Mouse (Mus musculus): ENCODE data around the gene Cfap221.

The Cfap221 gene

GRCm38 (mm10) chr1:120007851-120008588 is 11.0 kb upstream of the Cfap221 start:
- DNase-seq (ENCODE audit: low spot score in 2 of 2): no peak

- DNase-seq (ENCODE audit: low spot score in 2 of 2): peak in 1 of 2 experiments; percentile 10
Measured at GRCm38 (mm10) chr1:120006844-120007790, 10.1 kb upstream of the Cfap221 start, which contains the start of gene Sctr. TSS of gene Sctr (plus strand) at chr1:120006894.

- DNase-seq (ENCODE audit: low spot score in 2 of 2): no peak
Measured at GRCm38 (mm10) chr1:119997644-119998043, 610 bp upstream of the Cfap221 start.

- no peak for DNase-seq (ENCODE audit: low spot score in 2 of 2)
Measured at GRCm38 (mm10) chr1:119986555-119986954, 10.5 kb downstream of the Cfap221 start.

- DNase-seq (ENCODE audit: low spot score in 2 of 2): no peak
Measured at GRCm38 (mm10) chr1:119975141-119975540, 21.9 kb downstream of the Cfap221 start.

GRCm38 (mm10) chr1:119973117-119973516 is 23.9 kb downstream of the Cfap221 start:
- no peak for DNase-seq (ENCODE audit: low spot score in 2 of 2)

GRCm38 (mm10) chr1:119965804-119966514 is 31.1 kb downstream of the Cfap221 start:
- no peak for DNase-seq (ENCODE audit: low spot score in 2 of 2)

- DNase-seq (ENCODE audit: low spot score in 2 of 2): no peak
Measured at GRCm38 (mm10) chr1:119959920-119960319, 37.1 kb downstream of the Cfap221 start.

GRCm38 (mm10) chr1:119959464-119959863 is 37.6 kb downstream of the Cfap221 start:
- no peak for DNase-seq (ENCODE audit: low spot score in 2 of 2)

GRCm38 (mm10) chr1:119957716-119958222 is 39.3 kb downstream of the Cfap221 start:
- DNase-seq (ENCODE audit: low spot score in 2 of 2): no peak

- DNase-seq (ENCODE audit: low spot score in 2 of 2): no peak
Measured at GRCm38 (mm10) chr1:119954680-119955079, 42.4 kb downstream of the Cfap221 start.

GRCm38 (mm10) chr1:119953456-119953855 is 43.6 kb downstream of the Cfap221 start:
- no peak for DNase-seq (ENCODE audit: low spot score in 2 of 2)

- no peak for DNase-seq (ENCODE audit: low spot score in 2 of 2)
Measured at GRCm38 (mm10) chr1:119950086-119950485, 46.9 kb downstream of the Cfap221 start.

- no peak for DNase-seq (ENCODE audit: low spot score in 2 of 2)
Measured at GRCm38 (mm10) chr1:119936861-119937260, 60.2 kb downstream of the Cfap221 start.

- DNase-seq (ENCODE audit: low spot score in 2 of 2): no peak
Measured at GRCm38 (mm10) chr1:119931421-119932150, 65.4 kb downstream of the Cfap221 start.

GRCm38 (mm10) chr1:119929715-119930114 is 67.3 kb downstream of the Cfap221 start:
- DNase-seq (ENCODE audit: low spot score in 2 of 2): no peak

- no peak for DNase-seq (ENCODE audit: low spot score in 2 of 2)
Measured at GRCm38 (mm10) chr1:119919299-119919698, 77.7 kb downstream of the Cfap221 start.

GRCm38 (mm10) chr1:119916823-119917371 is 80.1 kb downstream of the Cfap221 start:
- no peak for DNase-seq (ENCODE audit: low spot score in 2 of 2)

GRCm38 (mm10) chr1:119912953-119913814 is 83.8 kb downstream of the Cfap221 start, which contains the start of gene Tmem177:
TSS of gene Tmem177 (minus strand) at chr1:119913208.
- peak; percentile 78 to 89 for DNase-seq (ENCODE audit: low spot score in 2 of 2)

All from frontal cortex, postnatal 10 days (tissue).